Mouse (Mus musculus): ENCODE results near the gene Tead2.
A peak's percentile ranks its signal among the peaks of the same experiment; 100 is the strongest.
"Not testable (repeated sequence)": the region's sequence is repeated elsewhere in the genome, so short reads cannot be mapped to it uniquely, and the experiment has no call there.

Gene Tead2

DNA sequence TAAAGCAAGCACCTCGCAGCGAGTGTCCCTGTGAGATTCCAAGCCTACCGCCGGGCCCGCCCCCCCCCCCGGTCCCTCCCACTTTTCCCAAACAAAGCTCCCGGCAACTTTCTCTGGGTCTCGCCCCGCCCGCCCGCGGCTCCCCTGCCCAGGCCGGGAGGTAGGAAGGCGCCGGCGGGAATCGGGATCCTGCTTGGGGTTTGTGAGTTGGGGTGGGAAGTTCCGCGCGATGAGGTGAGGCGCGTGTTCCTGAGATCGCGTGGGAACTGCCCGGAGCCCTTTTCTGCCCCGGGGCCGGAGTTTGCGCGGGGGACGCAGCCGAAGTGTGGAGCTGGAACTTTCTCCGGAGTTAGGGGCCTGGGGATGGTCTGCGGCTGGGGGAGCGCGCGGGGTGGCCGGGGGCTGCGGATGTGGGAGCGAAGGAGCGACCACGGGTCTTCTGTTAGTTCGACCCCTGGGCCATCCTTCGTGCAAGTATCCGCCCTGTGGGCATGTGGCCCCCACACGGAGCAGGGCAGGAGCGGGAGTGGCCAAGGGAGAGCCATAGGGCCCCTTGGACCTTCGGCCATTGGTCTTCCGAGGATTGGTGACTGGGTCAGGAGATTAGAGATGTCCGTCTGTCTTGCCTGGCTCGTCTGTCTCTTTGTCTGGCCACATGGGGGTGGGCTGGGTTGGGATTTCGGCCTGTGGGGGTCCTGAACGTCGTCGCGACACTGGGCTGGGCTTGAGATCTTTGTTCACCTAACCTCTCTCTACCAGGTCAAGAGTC, at the start of gene Tead2:
Tead2 (plus strand) TSS at position 81 of the 769 bp plus-strand sequence.
- DNase-seq (ENCODE audit: low read depth, low spot score): peak; percentile 69

DNA sequence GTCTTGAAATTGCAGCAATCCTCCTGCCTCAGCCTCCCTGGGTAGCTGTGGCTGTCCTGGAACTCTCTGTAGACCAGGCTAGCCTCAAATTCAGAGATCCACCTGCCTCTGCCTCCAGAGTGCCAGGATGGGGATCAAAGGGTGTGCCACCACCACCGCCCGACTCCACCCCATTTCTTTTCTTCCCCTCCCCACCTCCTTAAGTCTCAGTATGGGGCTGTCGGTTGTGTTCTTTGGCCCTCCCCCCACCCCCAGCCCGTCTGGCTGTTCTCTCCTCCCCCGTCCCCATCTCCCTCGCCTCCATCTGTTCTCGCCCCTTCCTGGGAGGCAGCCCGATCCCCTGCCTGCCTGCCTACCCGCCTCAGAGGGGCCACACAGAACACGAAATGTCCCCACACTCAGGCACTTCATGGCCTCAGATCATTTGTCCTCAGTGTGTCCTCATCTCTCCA, 48.6 kb upstream of the Tead2 start:
- DNase-seq (ENCODE audit: low read depth, low spot score): no peak

DNA sequence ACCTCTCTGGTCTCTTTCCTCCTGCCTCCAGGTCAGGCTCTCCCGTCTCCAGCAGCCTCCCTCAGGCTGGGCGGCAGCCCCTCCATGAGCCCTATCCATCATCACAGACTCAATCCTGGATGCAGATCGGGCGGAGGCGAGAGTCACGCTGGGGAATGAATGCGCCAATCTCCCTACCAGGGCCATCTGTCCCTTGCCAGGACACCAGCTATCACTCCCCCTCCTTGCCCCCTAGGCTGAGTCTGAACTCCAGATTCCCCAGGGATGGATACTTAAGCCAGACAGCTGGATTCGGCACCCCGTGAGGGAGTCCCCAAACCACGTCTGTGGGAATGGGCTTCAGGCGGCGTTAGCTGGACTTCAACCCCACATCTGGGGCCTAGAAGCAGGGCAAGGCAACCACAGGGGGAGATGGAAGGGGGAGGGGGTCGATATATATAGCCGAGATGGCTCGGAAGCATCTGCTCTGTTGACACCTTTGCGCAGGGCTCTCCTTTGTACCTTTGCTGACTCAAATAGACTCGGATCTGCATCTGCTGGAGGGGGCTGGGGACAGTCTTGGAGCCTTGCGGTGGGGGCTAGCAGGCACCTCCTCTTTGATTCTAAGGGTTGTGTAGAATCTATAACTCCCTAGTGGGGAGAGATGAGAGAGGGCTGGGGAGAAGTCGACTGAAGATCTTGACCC, 47.6 kb upstream of the Tead2 start:
- no peak for DNase-seq (ENCODE audit: low read depth, low spot score)

DNA sequence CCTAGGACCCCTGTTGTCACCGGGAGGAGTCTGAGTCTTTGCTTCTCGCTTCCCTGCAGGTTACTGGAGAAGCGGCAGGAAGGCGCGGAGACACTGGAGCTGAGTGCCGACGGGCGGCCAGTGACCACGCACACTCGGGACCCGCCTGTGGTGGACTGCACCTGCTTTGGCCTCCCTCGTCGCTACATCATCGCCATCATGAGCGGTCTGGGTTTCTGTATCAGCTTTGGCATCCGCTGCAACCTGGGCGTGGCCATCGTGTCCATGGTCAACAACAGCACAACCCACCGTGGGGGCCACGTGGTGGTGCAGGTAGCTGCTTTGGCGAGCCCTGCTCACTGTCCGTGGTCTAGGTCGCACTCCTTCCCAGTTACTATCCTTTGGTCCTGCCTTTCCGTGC, 46.9 kb upstream of the Tead2 start:
- no peak for DNase-seq (ENCODE audit: low read depth, low spot score)

DNA sequence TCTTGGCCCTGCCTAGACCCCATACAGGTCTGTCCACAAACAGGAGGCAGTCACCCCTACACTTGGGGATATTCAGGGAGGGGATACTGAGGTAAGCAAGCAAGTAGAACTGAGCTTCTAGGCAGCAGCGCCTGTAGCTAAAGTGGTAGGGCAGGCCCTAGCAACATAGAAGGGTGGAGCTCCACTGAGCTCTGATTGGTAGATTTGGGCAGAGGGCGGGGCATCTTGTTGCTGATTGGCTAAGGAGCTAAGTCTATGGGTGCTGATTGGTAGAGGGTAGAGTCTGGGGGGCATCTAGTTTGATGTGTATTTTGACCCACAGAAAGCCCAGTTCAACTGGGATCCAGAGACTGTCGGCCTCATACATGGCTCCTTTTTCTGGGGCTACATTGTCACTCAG, 46.1 kb upstream of the Tead2 start:
- no peak for DNase-seq (ENCODE audit: low read depth, low spot score)

DNA sequence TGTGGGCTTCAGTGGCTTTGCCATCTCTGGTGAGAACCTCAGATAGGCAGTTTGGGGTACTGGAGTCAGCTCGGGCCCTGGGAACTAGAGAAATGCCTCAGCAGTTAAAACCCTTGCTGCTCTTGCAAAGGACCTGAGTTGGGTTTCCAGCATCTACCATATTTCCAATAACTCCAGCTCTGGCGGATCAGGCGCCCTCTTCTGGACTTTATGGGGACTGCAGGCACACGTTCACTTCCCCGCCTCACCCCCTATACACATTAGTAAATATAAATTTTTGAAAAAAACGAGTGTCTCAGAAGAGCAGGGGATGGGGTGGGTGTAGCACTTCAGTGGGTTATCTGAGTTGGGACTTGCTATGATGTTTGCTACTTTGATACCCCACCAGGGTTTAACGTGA, 42.6 kb upstream of the Tead2 start:
- no peak for DNase-seq (ENCODE audit: low read depth, low spot score)

DNA sequence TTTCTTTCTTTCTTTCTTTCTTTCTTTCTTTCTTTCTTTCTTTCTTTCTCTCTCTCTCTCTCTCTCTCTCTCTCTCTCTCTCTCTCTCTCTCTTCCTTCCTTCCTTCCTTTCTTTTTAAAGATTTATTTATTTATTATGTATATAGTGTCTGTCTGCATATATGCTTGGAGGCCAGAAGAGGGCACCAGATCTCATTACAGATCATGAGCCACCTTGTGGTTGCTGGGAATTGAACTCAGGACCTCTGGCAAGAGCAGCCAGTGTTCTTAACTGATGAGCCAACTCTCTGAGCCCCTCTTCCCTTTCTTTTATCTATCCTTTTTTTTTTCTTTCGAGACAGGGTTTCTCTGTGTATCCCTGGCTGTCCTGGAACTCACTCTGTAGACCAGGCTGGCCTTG, 41.8 kb upstream of the Tead2 start:
- DNase-seq (ENCODE audit: low read depth, low spot score): not testable (repeated sequence)

DNA sequence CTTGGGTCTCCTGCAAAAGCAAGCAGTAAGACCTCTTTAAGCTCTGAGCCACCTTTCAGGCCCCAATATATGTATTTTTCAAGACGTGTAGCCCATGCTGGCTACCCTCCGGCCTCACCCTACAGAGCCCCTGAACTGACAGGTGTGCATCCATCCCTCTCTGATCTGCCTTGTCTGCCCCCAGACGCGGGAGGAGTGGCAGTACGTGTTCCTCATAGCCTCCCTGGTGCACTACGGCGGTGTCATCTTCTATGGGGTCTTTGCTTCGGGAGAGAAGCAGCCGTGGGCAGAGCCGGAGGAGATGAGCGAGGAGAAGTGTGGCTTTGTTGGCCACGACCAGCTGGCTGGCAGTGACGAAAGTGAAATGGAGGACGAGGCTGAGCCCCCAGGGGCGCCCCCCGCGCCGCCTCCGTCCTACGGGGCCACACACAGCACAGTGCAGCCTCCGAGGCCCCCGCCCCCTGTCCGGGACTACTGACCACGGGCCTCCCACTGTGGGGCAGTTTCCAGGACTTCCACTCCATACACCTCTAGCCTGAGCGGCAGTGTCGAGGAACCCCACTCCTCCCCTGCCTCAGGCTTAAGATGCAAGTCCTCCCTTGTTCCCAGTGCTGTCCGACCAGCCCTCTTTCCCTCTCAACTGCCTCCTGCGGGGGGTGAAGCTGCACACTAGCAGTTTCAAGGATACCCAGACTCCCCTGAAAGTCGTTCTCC, 40.8 kb upstream of the Tead2 start:
- DNase-seq (ENCODE audit: low read depth, low spot score): no peak

DNA sequence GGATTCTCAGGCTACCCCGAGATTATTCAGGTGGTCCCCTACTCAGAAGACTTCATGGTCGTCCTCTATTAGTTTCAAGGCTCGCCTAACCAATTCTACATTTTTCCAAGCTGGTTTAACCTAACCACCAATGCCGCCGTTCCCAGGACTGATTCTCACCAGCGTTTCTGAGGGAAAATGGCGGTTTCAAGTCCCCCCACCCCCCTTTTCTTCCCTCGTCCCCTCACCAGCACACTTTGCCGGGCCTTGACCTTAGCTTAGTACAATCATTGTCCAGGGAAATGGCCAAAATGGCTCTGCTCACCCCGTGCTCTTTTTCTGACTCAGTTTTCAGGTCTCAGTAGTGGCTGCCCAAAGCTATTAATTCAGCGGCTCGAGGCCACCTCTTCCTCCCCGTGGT, 40.2 kb upstream of the Tead2 start:
- no peak for DNase-seq (ENCODE audit: low read depth, low spot score)

DNA sequence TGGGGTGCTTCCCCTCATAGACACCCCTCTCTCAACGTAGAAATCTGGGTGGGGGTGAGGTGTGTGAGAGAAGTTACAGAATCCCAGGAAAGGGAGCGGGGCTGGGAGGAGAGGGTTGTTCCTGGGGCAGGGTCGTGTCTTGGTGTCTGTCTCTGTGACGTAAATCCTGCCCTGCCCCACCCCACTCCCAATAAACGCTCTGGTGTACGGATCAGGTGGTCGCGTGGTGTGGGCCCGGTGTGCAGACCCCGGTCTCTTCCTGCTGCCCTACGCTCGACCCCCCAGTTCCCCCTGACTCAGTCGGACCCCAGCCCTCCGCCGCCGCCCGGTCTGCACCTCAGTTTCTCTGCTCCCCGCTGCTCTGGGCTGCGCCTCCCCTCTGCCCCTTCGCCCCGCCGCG, 39.6 kb upstream of the Tead2 start:
- no peak for DNase-seq (ENCODE audit: low read depth, low spot score)

DNA sequence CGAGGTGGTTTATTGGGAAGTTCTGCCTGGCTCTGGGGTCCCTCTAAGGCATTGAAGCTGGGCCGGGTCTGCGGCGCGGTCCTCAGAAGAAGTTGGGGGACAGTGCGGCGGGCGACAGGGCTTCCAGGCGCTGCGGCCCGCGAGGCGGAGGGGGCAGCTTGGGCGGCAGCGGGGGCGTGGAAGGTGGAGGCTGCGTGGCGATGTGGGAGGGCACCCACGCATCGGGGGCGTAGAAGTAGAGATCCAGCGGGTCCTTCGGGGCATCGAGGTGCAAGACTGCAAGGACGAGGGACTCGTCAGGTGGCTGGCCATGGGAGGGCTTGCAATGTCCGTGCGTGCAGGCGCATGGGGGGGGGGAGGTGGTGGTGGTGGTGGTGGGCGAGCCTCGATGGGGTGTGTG, 39.2 kb upstream of the Tead2 start:
- no peak for DNase-seq (ENCODE audit: low read depth, low spot score)

DNA sequence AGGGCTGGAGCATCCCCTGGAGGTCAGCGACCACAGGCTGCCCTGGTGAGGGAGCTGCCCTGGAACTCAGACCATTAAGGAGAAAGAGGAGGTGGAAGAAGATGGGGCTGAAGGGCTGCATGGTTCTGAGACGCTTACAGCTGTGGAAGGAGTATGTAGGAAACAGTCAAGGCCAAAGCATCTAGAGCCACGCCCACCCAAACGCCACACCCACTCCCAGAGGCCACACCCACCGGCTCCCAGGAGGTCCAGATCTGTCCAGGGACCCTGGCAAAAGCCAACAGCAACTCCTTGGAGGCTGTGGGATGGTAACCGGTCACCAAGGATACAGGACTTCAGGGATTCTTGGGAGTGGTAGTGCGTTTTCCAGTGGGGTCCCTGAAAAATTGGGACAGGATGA, 37.0 kb upstream of the Tead2 start:
- DNase-seq (ENCODE audit: low read depth, low spot score): no peak

DNA sequence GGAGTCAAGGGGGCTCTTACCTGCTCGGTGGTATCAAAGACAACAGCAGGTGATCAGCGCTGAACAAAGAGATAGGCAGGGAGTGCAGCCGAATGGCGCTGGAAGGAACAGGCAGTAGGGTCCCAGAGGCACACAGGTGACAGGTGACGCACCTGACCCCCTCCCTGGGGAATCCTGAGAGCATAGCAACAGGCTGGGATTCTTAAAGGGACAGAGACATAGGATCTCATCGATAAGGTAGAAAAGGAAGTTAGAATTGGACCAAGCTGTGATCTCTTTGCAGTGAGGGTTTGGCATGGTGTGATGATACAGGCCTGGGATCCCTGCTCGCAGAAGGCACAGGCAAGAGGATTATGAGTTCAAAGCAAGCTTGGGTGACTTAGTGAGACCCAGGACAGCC, 36.1 kb upstream of the Tead2 start, which contains the start of gene Gfy:
Gfy (minus strand) TSS at position 101 of the 400 bp plus-strand sequence.
- no peak for DNase-seq (ENCODE audit: low read depth, low spot score)

DNA sequence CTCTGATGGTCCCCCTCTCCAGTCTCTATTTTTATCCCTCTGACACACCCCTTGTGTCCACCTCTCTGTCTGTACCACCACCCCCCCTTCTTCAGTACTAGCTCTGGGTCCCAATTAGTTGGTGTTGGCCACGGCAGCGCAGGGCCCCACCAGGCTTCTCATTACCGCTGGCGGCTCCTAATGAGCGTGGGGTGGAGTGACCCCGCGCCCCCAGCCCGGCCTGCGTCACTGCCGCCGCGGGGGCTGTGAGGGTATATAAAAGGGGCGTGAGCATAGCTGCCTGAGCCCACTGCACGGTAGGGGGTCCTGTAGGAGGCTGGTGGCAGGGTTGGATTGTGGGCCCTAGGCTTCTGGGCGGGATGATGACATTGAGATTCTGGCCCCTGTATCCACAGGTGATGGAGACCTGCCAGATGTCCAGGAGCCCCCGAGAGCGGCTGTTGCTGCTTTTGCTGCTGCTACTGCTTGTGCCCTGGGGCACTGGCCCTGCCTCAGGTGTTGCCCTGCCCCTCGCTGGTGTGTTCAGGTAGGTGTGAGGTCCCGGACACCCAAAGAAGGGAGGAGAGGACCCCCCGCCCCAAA, 34.6 kb upstream of the Tead2 start, which contains the start of gene Pth2:
Pth2 (plus strand) TSS at position 100 of the 582 bp plus-strand sequence.
- no peak for DNase-seq (ENCODE audit: low read depth, low spot score)

DNA sequence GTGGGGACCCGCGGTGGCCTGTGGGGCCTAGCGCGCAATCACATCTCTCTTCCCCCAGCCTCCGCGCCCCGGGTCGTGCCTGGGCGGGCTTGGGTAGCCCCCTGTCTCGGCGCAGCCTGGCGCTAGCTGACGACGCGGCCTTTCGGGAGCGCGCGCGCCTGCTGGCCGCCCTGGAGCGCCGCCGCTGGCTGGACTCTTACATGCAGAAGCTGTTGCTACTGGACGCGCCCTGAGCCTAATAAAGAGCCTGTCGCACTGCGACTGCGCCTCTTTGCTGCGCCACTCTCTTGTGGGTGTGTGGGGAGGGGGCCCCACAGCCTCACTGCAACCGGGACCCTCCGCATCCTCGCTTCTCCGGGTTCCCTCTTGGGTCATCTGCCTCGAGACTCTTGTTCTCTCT, 34.0 kb upstream of the Tead2 start:
- no peak for DNase-seq (ENCODE audit: low read depth, low spot score)

DNA sequence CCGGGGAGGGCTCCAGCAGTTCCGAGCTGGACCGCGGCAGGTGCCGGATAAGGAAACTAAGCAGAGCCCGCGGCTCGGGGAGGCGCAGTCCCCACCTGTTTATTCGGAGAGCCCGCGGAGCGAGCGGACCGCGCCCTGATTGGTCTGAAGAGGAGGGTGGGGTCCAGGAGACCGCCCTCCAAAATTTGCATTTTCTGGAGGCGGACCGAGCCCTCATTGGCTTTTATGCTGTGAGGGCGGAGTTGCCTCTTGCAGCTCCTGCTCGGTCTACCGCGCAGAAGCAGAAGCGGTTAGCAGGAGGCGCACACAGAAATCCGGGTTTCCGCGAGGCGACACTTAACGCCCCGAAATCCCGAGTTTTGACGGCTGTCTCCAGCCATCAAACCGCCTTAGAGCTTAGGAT, 33.4 kb upstream of the Tead2 start:
- peak; percentile 82 for DNase-seq (ENCODE audit: low read depth, low spot score)

DNA sequence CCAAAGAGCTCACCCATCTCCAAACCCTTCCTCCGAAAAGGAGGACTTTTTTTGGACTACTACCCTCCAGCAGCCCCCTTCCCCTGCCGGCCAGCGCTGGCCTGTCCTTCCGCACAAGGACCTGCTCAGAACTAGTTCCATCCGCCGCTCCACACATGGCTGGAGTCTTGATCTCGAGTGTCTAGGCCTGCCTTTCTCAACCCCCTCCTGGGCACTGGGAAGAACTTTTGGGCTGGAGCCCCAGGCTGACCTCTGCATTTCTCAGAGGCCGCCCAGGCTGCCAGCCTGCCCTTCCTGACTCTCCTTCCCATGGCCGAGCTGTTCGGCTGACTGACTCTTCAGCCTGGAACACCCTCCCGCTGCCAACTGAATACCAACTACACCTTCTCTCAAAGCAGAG, 32.9 kb upstream of the Tead2 start:
- DNase-seq (ENCODE audit: low read depth, low spot score): no peak

DNA sequence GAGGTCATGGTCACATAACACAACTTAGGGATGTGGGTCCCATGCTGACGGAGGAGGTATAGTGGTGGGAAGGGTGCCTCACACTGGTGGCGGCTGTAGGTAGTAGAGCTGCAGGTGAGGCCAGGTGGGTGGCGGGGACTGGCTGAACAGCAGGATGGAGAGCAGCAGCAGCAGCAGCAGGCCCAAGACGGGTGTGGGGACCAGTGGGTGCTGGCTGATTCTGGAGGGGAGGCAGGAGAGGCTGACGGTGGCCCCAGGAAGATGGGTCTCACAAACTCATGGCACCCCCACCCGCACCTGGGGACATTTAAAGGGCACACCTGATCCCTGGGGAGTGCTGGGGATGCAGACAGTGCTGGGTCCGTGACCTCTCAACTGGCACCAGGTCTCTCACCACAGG, 31.9 kb upstream of the Tead2 start:
- DNase-seq (ENCODE audit: low read depth, low spot score): no peak

DNA sequence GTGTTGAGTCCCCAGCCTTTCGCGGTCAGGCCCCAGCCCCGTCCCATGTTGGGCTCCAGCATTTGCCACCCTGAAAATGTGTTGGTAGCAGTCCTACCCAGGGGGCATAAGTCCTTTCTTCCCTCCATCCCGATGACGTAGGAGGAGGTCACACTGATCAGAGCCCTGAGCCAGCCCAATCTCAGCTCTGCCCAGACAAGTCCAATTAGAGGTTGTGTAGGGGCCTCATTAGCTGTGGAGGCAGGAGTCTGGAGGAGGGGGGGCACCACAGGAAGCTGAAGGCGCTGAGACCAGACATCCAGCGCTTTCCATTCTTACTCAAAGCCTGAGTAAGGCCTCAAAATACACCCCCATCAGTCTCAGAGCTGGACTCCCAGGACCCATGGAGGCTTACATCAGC, 29.6 kb upstream of the Tead2 start:
- DNase-seq (ENCODE audit: low read depth, low spot score): no peak

DNA sequence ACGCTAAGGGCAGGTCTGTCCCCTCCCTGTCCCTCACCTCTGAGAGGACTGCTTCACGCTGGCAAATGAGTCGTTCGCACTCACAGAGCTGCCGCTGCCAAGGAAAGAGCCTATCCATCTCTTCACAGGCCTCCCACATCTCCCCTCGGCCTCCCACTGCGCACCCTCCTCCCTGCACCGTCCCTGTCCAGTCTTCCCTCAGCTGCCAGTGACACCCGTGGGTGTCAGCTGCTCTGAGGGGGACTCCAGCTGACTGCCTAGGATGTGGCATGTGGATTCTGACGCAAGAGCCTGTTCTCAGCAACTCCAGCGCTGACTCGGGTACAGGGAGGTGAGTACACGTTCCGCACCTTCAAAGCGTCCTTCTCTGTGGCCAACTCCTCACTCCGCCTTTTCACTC, 26.0 kb upstream of the Tead2 start:
- DNase-seq (ENCODE audit: low read depth, low spot score): no peak

DNA sequence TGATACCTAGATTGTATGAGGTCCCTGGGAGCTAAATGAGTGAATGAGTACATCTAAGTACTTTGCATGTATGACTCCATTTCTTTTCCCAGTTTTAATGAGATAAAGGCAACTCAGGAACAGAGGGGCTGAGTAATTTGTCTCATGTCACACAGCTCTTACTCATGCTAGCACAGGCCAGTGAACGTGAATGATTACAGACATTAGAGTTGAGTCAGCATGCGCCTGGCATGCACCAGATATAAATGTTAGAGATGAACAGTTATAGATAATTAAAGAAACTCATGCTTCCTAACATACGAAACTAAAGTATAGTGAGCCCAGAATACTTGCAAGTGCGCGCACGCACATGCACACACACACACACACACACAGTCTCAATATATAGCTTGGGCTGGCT, 25.4 kb upstream of the Tead2 start:
- DNase-seq (ENCODE audit: low read depth, low spot score): no peak

DNA sequence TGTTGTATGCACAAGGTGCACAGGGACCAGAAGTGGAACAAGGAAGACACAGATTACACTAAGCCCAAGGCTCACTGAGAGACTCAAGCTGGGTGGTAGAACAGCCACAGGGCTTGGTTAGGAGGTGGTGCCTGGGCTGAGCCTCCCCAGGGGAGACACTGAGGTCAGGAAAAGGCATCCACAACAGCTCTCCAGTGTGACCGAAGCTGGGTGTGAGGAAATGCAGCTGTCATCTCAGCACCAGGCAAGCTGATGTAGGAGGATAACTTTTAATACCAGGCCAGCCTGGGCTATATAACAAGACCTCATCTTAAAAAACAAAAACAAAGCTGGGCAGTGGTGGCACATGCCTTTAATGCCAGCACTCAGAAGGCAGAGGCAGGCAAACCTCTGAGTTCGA, 24.4 kb upstream of the Tead2 start:
- no peak for DNase-seq (ENCODE audit: low read depth, low spot score)

Measured in embryo, embryonic 11.5 days (tissue).